Mouse (Mus musculus): ENCODE measurements around the gene Acy3. TPM values are rescaled to one million over a fixed set of nuclear protein-coding genes. Genes with fewer than 3 reads are reported as not detected.

Acy3 gene
- total and polyA plus RNA-seq, 3 experiments = 5.9 to 12.1 TPM; not detected in 1

DNA sequence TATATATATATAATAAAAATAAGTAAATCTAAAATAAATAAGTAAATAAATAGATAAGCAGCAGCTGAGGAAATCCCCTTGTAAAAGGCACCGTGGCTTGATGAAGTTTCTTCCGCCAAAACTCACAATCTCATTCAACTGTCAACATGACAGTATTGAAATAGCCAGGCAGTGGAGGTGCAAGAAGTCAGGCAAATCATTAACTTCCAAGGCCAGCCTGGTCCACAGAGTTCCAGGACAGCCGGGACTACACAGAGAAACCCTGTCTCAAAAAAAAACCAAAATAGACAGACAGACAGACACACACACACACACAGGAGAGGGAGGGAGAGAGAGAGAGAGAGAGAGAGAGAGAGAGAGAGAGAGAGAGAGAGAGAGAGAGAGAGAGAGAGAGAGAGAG, 46.9 kb downstream of the Acy3 start:
- Histone ChIP-seq H3K4me3 (ENCODE audit: control insufficient read depth in 1 of 2, insufficient read depth in 1 of 2, low read depth in 2 of 2, low read length in 2 of 2) (no peak overlapping the region), H3K27ac (ENCODE audit: control insufficient read depth, low read depth, low read length) (no peak overlapping the region), H3K4me1 (ENCODE audit: control insufficient read depth in 1 of 2, insufficient read depth in 2 of 2, low read length in 2 of 2) (peaks cover 0 to 8% of the 10 kb centered on the region in 2 experiments; a peak in 2 of 4 replicates), H3K79me2 (ENCODE audit: control insufficient read depth, insufficient read depth, low read length, poor library complexity) (peaks cover 4% of the 10 kb centered on the region), H3K9me3 (replicated peaks; ENCODE audit: insufficient read depth, low read length) (no peaks in the 10 kb centered on the region), H3K27me3 (ENCODE audit: control insufficient read depth in 1 of 2, insufficient read depth in 2 of 2, low read length in 2 of 2) (no peaks in the 10 kb centered on the region), H3K36me3 (ENCODE audit: control insufficient read depth in 1 of 2, insufficient read depth in 2 of 2, low read length in 2 of 2) (peaks cover 0 to 2% of the 10 kb centered on the region in 2 experiments; a peak in 2 of 4 replicates), H3K9ac (ENCODE audit: control insufficient read depth, low read depth, low read length, poor library complexity, severe bottlenecking) (no peak overlapping the region)
- no peak for DNase-seq (ENCODE audit: low read depth, low spot score)
- TF ChIP-seq UBTF (IDR thresholded peaks at IDR 0.05; ENCODE audit: borderline replicate concordance, insufficient read depth, low read depth, low read length) (no peak), CTCF (IDR thresholded peaks at IDR 0.05 in 2 of 3, conservative IDR thresholded peaks at IDR 0.05 in 1 of 3; ENCODE audit: control insufficient read depth in 1 of 3, insufficient read depth in 1 of 3, low read depth in 2 of 3, low read length in 3 of 3, poor library complexity in 1 of 3, severe bottlenecking in 1 of 3) (no peak), POLR2AphosphoS5 (IDR thresholded peaks at IDR 0.05; ENCODE audit: borderline replicate concordance, low read depth, low read length) (no peak), MAZ (IDR thresholded peaks at IDR 0.05; ENCODE audit: low read depth, low read length) (no peak), POLR2A (IDR thresholded peaks at IDR 0.05; ENCODE audit: control insufficient read depth in 1 of 2, insufficient read depth in 1 of 2, low read depth in 1 of 2, low read length in 2 of 2, poor library complexity in 1 of 2) (no peak), MAX (IDR thresholded peaks at IDR 0.05; ENCODE audit: low read length) (no peak), MYB (IDR thresholded peaks at IDR 0.05; ENCODE audit: low read depth, low read length) (no peak), CHD2 (IDR thresholded peaks at IDR 0.05; ENCODE audit: low read length) (no peak), GATA1 (IDR thresholded peaks at IDR 0.05; ENCODE audit: low read depth, low read length) (no peak)

DNA sequence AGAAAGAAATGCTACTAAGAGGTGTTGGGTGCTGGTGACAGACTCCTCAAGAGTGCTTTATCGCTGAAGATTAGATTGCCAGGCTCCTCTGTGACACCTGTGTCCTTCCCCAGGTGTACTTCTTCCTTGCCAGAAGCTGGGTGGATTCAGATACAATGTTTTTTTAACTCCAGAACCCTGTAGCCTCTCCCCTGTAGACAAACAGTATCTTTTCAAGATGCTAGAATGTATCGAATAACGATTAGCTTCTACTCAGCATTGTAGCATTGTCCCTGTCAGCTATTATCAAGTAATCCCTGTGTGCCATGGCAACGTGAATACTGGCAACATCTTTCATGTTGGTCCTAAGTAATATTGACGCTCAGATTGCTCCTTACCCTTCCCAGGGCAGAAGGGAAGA, 47.4 kb downstream of the Acy3 start:
- no peaks in the 10 kb centered on the region for H3K9me3 ChIP-seq (replicated peaks; ENCODE audit: insufficient read depth, low read length)
- no peak for TF ChIP-seq ETS1 (IDR thresholded peaks at IDR 0.05; ENCODE audit: low read depth, low read length)
- no peak for TF ChIP-seq MEF2A (IDR thresholded peaks at IDR 0.05; ENCODE audit: extremely low read depth, insufficient replicate concordance, low read depth, low read length, poor library complexity, severe bottlenecking)
- TF ChIP-seq JUND (IDR thresholded peaks at IDR 0.05; ENCODE audit: low read depth, low read length) = no peak
- TF ChIP-seq MYC (IDR thresholded peaks at IDR 0.05; ENCODE audit: low read depth, low read length) = no peak
- no peak for TF ChIP-seq MXI1 (IDR thresholded peaks at IDR 0.05; ENCODE audit: low read depth, low read length)
- no peak for TF ChIP-seq HCFC1 (IDR thresholded peaks at IDR 0.05; ENCODE audit: low read depth, low read length)
- no peak for TF ChIP-seq MAZ (IDR thresholded peaks at IDR 0.05; ENCODE audit: low read depth, low read length)
- no peak for TF ChIP-seq RCOR1 (IDR thresholded peaks at IDR 0.05; ENCODE audit: low read depth, low read length)
- no peak for TF ChIP-seq CTCF (IDR thresholded peaks at IDR 0.05 in 2 of 3, conservative IDR thresholded peaks at IDR 0.05 in 1 of 3; ENCODE audit: control insufficient read depth in 1 of 3, insufficient read depth in 1 of 3, low read depth in 2 of 3, low read length in 3 of 3, poor library complexity in 1 of 3, severe bottlenecking in 1 of 3)
- no peak overlapping the region for H3K4me3 ChIP-seq (ENCODE audit: control insufficient read depth in 1 of 2, insufficient read depth in 1 of 2, low read depth in 2 of 2, low read length in 2 of 2)
- DNase-seq (ENCODE audit: low read depth, low spot score) = no peak
- peaks cover 0 to 8% of the 10 kb centered on the region in 2 experiments; a peak in 2 of 4 replicates for H3K4me1 ChIP-seq (ENCODE audit: control insufficient read depth in 1 of 2, insufficient read depth in 2 of 2, low read length in 2 of 2)
- H3K79me2 ChIP-seq (ENCODE audit: control insufficient read depth, insufficient read depth, low read length, poor library complexity) = peaks cover 4% of the 10 kb centered on the region
- no peak overlapping the region for H3K27ac ChIP-seq (ENCODE audit: control insufficient read depth, low read depth, low read length)
- H3K36me3 ChIP-seq (ENCODE audit: control insufficient read depth in 1 of 2, insufficient read depth in 2 of 2, low read length in 2 of 2) = peaks cover 0 to 5% of the 10 kb centered on the region in 2 experiments; a peak in 2 of 4 replicates
- H3K9ac ChIP-seq (ENCODE audit: control insufficient read depth, low read depth, low read length, poor library complexity, severe bottlenecking) = no peak overlapping the region
- H3K27me3 ChIP-seq (ENCODE audit: control insufficient read depth in 1 of 2, insufficient read depth in 2 of 2, low read length in 2 of 2) = no peaks in the 10 kb centered on the region

All from MEL (cell line).